Mouse (Mus musculus) liver, adult 2 months (tissue): ENCODE results near the gene Nt5dc1. TPM values are rescaled to one million over a fixed set of nuclear protein-coding genes. Genes with fewer than 3 reads are reported as not detected.

Source experiments
- DNase-seq: peaks from one replicate; pipeline ENCODE4 v3.0.0-alpha.2; 2011; ENCODE audit warnings: low read depth, low spot score; ENCODE audit errors: extremely low read depth
- H3K27ac ChIP-seq: fragments of 200-500 bp; replicated peaks from 2 replicates; pipeline ENCODE4 v1.5.1; 2012; ENCODE audit warnings: low read depth, mild to moderate bottlenecking, control low read depth, inconsistent platforms, low read length; ENCODE audit not compliant: insufficient read depth
- H3K27me3 ChIP-seq: fragments of 200-500 bp; 2 replicates; pipeline ENCODE4 v1.6.1; 2012; ENCODE audit warnings: mild to moderate bottlenecking, moderate library complexity, low read length, inconsistent platforms; ENCODE audit not compliant: control insufficient read depth, insufficient read depth
- H3K36me3 ChIP-seq: fragments of 200-500 bp; 2 replicates; pipeline ENCODE4 v1.6.1; 2012; ENCODE audit warnings: low read length, inconsistent platforms; ENCODE audit not compliant: control insufficient read depth, insufficient read depth
- H3K4me1 ChIP-seq: fragments of 200-500 bp; 2 replicates; pipeline ENCODE4 v1.6.1; 2011; ENCODE audit warnings: low read length; ENCODE audit not compliant: control insufficient read depth, insufficient read depth
- H3K4me3 ChIP-seq: fragments of 200-500 bp; 2 replicates; pipeline ENCODE4 v1.5.1; 2011; ENCODE audit warnings: low read depth, mild to moderate bottlenecking, control low read depth, low read length, moderate library complexity; ENCODE audit not compliant: insufficient read depth
- H3K79me2 ChIP-seq: fragments of 200-500 bp; 2 replicates; pipeline ENCODE4 v1.6.1; 2012; ENCODE audit warnings: inconsistent platforms, mild to moderate bottlenecking, low read length, moderate library complexity; ENCODE audit not compliant: control insufficient read depth, insufficient read depth
- H3K9ac ChIP-seq: fragments of 200-500 bp; 2 replicates; pipeline ENCODE4 v1.6.1; 2012; ENCODE audit warnings: low read depth, mild to moderate bottlenecking, control low read depth, inconsistent platforms, low read length
- CTCF ChIP-seq: fragments of 200-500 bp; IDR thresholded peaks from 2 replicates; pipeline ENCODE4 v1.5.1; 2011; ENCODE audit warnings: low read depth, low read length, control low read depth
- POLR2A ChIP-seq: fragments of 200-500 bp; IDR thresholded peaks from 2 replicates; pipeline ENCODE4 v1.6.1; 2011; ENCODE audit warnings: low read length, control low read depth; ENCODE audit not compliant: insufficient read depth; ENCODE audit errors: extremely low read depth
- WGBS: fragments of 180-500 bp; shearing (Covaris S2); methylation state at CpG from one replicate; pipeline ENCODE4 v1.1.7; 2018; 5-methylcytosine and 5-hydroxymethylcytosine counted together
- polyA plus RNA-seq: library from polyadenylated mRNA; depleted of rRNA; stranded (reverse); fragments of >200 nt; gene quantifications from 2 replicates; pipeline ENCODE4 v1.2.3, GENCODE M21; 2012
- total RNA-seq: library from RNA; depleted of rRNA; stranded (reverse); fragments of >200 nt; gene quantifications from 2 replicates; pipeline ENCODE4 v1.2.3, GENCODE M21; 2014

Nt5dc1 gene
- total and polyA plus RNA-seq, 2 experiments: 6.9 to 18.7 TPM

DNA sequence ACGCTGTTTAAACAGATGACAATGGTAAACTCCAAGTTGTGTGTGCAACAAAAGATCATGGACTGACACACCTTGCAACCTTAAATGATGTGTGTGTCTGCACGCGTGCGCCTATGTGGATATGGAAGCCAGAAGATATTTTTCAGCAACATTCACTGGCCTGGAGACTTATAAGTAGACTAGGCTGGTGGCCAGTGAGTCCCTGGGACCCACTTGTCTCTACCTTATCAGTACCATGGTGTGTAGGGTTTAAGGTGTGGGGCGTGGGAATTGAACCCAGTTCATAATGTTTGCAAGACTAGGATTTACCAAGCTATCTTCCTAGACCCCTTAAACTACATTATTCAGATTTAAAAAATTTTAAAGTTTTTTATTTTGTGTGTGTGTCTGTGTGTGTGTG, 91.2 kb downstream of the Nt5dc1 start:
- WGBS: 61% methylated on average over 5 of the region's 5 CpGs
- H3K9ac ChIP-seq: no peak overlapping the region
- DNase-seq: no peak
- no peak overlapping the region for H3K27ac ChIP-seq
- no peaks in the 10 kb centered on the region for H3K79me2 ChIP-seq
- H3K36me3 ChIP-seq: peaks cover 12% of the 10 kb centered on the region
- H3K27me3 ChIP-seq: no peaks in the 10 kb centered on the region
- H3K4me1 ChIP-seq: no peaks in the 10 kb centered on the region
- TF ChIP-seq CTCF (no peak), POLR2A (no peak)
- no peak overlapping the region for H3K4me3 ChIP-seq

DNA sequence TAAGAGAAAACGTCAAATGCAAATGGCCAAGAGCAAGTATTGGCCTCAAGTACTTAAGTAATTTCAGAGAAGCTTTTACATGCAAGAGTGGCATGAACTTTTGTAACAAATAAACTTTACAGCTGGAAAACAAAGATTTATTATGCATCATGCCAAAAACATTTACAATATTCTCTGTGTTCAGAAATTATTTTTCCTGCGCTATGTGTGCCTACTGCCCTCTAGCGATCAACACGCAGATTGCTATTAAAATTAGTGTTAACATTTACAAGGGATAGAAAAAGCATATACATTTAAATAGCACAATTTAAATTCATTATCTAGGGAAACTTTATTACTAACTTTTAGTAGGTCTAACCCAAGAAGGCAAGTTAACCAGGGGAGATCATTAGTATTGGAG, 91.7 kb downstream of the Nt5dc1 start:
- Histone ChIP-seq H3K27ac (no peak overlapping the region), H3K4me3 (no peak overlapping the region), H3K79me2 (no peaks in the 10 kb centered on the region), H3K9ac (no peak overlapping the region), H3K27me3 (no peaks in the 10 kb centered on the region), H3K36me3 (peaks cover 12% of the 10 kb centered on the region), H3K4me1 (no peaks in the 10 kb centered on the region)
- DNase-seq: peak; percentile 11
- peak; percentile 57 for TF ChIP-seq CTCF
- no peak for TF ChIP-seq POLR2A
- 32% methylated on average over 4 of the region's 4 CpGs for WGBS

DNA sequence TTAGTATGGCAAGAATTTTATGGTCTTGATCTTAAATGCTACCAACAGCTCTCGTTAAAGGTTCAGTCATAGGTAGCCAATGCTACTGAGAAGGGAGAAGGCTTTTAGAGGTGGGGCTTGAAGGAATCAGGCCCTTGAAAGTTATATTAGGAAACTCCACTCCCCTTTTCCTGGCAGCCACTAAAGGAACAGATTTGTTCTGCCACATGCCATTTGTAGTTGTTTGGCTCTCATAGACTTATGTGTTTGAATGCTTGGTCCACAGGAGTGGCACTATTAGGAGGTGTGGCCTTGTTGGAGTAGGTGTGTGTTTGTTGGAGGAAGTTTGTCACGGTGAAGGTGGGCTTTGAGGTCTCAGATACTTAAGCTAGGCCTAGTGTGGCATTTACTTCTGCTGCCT, 97.5 kb downstream of the Nt5dc1 start:
- no peaks in the 10 kb centered on the region for H3K79me2 ChIP-seq
- H3K4me3 ChIP-seq: no peak overlapping the region
- peaks cover 15% of the 10 kb centered on the region for H3K36me3 ChIP-seq
- WGBS: 88% methylated on average over 2 of the region's 2 CpGs
- DNase-seq: no peak
- H3K9ac ChIP-seq: no peak overlapping the region
- no peaks in the 10 kb centered on the region for H3K27me3 ChIP-seq
- no peaks in the 10 kb centered on the region for H3K4me1 ChIP-seq
- H3K27ac ChIP-seq: no peak overlapping the region
- no peak for TF ChIP-seq POLR2A
- TF ChIP-seq CTCF: no peak

DNA sequence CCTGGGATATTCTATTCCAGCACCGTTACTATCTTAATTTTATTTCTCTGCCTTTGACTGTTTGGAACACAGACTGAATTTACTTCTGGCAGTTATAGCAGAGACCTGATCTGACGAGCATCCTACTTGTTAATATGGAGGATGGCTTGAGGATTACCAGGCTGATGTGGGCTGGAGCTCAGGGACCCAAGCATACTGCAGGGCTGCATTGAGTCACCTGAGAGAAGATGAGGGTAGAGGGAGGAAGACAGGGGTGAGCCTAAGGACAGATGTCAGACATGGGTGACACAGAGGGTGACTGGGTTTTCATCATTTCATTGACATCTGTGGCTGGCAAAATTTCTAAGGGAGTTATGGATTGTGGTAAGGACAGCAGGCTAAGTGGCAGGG, 101.1 kb downstream of the Nt5dc1 start:
- Histone ChIP-seq H3K27ac (no peak overlapping the region), H3K4me1 (no peaks in the 10 kb centered on the region), H3K9ac (no peak overlapping the region), H3K27me3 (no peaks in the 10 kb centered on the region), H3K36me3 (peaks cover 21% of the 10 kb centered on the region), H3K4me3 (no peak overlapping the region), H3K79me2 (no peaks in the 10 kb centered on the region)
- no peak for TF ChIP-seq POLR2A
- no peak for TF ChIP-seq CTCF
- DNase-seq: no peak
- WGBS: 81% methylated on average over 2 of the region's 2 CpGs

DNA sequence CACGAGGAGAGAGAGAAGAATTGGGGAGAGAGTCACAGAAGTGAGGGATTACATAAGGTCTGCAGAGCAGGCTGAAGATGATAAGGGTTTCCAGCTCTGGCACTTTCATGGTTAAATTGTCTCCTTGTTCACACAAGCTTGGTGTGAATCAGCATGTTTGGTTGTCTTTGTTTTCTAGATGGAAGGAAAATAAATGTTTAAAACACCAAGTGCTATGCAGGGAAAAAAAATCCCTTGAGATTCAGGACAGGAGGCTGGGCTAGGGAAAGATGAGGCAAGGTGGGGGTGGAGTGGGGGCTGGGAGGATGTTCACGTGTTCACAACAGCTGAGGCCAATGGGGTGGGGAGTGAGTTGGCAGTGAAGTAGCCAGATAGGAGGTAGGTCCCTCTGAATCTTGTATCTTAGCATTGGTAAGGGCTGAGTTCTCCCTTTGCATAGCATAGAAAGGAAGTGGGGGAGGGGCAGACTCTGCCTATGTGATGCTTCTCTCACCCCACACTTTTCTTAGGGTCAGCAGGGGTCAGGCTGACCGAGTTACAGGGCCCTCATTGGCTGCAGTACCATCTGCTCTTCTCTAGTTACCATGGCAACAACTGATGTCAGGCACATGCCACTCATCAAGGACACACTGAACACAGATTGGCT, 101.7 kb downstream of the Nt5dc1 start:
- 30% methylated on average over 3 of the region's 3 CpGs for WGBS
- Histone ChIP-seq H3K36me3 (peaks cover 21% of the 10 kb centered on the region), H3K4me3 (no peak overlapping the region), H3K27me3 (no peaks in the 10 kb centered on the region), H3K9ac (no peak overlapping the region), H3K27ac (no peak overlapping the region), H3K79me2 (no peaks in the 10 kb centered on the region), H3K4me1 (no peaks in the 10 kb centered on the region)
- no peak for TF ChIP-seq POLR2A
- TF ChIP-seq CTCF: no peak
- no peak for DNase-seq

DNA sequence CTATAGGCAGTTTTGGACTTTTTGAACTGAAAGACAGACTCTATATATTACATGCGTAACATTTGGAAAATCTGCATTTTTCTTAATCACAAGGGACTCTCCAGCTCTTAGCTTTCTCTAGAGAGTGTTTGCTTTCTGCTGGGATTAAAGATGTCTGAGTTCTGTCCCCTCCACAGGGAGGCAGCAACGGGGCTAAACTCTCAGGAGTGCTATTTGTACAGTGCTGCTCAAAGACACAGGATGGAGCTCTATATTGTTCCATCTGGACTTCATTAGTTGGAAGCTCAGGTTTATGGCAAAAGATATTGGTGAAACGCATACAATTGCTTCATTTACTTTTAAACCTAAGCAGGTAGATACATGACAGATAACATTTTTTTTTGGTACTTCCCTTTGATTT, 105.8 kb downstream of the Nt5dc1 start:
- no peaks in the 10 kb centered on the region for H3K27me3 ChIP-seq
- no peak overlapping the region for H3K27ac ChIP-seq
- H3K4me3 ChIP-seq: no peak overlapping the region
- DNase-seq: no peak
- 83% methylated on average over 3 of the region's 3 CpGs for WGBS
- H3K9ac ChIP-seq: no peak overlapping the region
- no peaks in the 10 kb centered on the region for H3K4me1 ChIP-seq
- peaks cover 24% of the 10 kb centered on the region for H3K36me3 ChIP-seq
- TF ChIP-seq CTCF (no peak), POLR2A (no peak)
- no peaks in the 10 kb centered on the region for H3K79me2 ChIP-seq
